Comparison of ENCODE assay signal across 8 mouse cellular contexts in the genomic region with DNA sequence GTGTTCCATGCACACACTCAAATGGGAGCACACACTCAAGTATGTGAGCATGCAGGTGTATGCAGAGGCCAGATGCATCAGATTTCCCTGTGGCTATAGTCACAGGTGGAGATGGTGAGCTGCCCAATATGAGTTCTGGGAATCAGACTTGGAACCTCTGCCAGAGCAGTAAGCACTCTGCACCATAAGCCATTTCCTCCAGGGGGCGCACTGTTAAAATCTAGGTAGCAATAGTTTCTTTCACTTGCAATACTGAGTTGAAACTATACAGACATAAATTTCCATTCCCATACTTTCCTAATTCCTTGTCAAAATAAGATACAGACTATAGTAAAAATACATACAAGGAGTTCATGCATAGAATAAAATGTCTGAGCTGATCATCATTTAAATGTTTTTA.
DNase-seq lines count a peak whose midpoint lies in the region; ATAC-seq and TF ChIP-seq lines count a peak whose summit lies in the region.

No protein-coding gene starts in this region.

- no peak for ATAC-seq in kidney, embryonic 15.5 days (replicated peaks; ENCODE audit: low FRiP score)
- peak; percentile 91 for ATAC-seq in common myeloid progenitor, adult 5-6 weeks (replicated peaks; ENCODE audit: low read depth, poor library complexity, severe bottlenecking)
- ATAC-seq in midbrain, postnatal 0 days (ENCODE audit: low FRiP score) = no peak
- no peak for ATAC-seq in erythroid progenitor cell, adult 5-6 weeks (replicated peaks; ENCODE audit: low FRiP score, poor library complexity, severe bottlenecking)

- H3K4me2 ChIP-seq in kidney, embryonic 15.5 days = no peak overlapping the region
- H3K4me2 ChIP-seq in midbrain, postnatal 0 days (ENCODE audit: low read depth, low read length, poor library complexity, severe bottlenecking) = no peak overlapping the region

- TF ChIP-seq CTCF in E14TG2a.4 (conservative IDR thresholded peaks at IDR 0.05; ENCODE audit: low read length) = peak; percentile 85
- peak; percentile 69 for TF ChIP-seq CTCF in midbrain, postnatal 0 days (IDR thresholded peaks at IDR 0.05)

- no peaks in the 10 kb centered on the region for H3K4me1 ChIP-seq in kidney, embryonic 15.5 days
- H3K4me1 ChIP-seq in E14TG2a.4 (replicated peaks; ENCODE audit: low read depth, low read length) = peaks cover 7% of the 10 kb centered on the region
- H3K4me1 ChIP-seq in midbrain, postnatal 0 days (ENCODE audit: insufficient read depth, low read length) = no peaks in the 10 kb centered on the region

- no peak overlapping the region for H3K9ac ChIP-seq in kidney, embryonic 15.5 days
- no peak overlapping the region for H3K9ac ChIP-seq in midbrain, postnatal 0 days (replicated peaks; ENCODE audit: low read length, poor library complexity, severe bottlenecking)

- no peaks in the 10 kb centered on the region for H3K9me3 ChIP-seq in kidney, embryonic 15.5 days (replicated peaks)
- peaks cover 30% of the 10 kb centered on the region for H3K9me3 ChIP-seq in E14TG2a.4 (ENCODE audit: low read length)
- H3K9me3 ChIP-seq in midbrain, postnatal 0 days (ENCODE audit: low read length) = no peaks in the 10 kb centered on the region

- H3K4me3 ChIP-seq in kidney, embryonic 15.5 days (replicated peaks) = no peak overlapping the region
- H3K4me3 ChIP-seq in E14TG2a.4 (replicated peaks; ENCODE audit: low read length) = no peak overlapping the region
- H3K4me3 ChIP-seq in midbrain, postnatal 0 days (ENCODE audit: low read depth, low read length) = no peak overlapping the region

- 27% methylated on average over 1 of the region's 1 CpGs for WGBS in kidney, embryonic 15.5 days
- 19% methylated on average over 1 of the region's 1 CpGs for WGBS in midbrain, postnatal 0 days

- H3K27me3 ChIP-seq in kidney, embryonic 15.5 days = no peaks in the 10 kb centered on the region
- no peaks in the 10 kb centered on the region for H3K27me3 ChIP-seq in E14TG2a.4 (ENCODE audit: insufficient read depth, low read length)
- H3K27me3 ChIP-seq in midbrain, postnatal 0 days (ENCODE audit: insufficient read depth, low read length) = no peaks in the 10 kb centered on the region

- H3K27ac ChIP-seq in kidney, embryonic 15.5 days = no peak overlapping the region
- no peak overlapping the region for H3K27ac ChIP-seq in midbrain, postnatal 0 days (ENCODE audit: low read depth, low read length)

- no peaks in the 10 kb centered on the region for H3K36me3 ChIP-seq in kidney, embryonic 15.5 days
- peaks cover 8% of the 10 kb centered on the region for H3K36me3 ChIP-seq in E14TG2a.4 (ENCODE audit: insufficient read depth, low read length)
- H3K36me3 ChIP-seq in midbrain, postnatal 0 days (ENCODE audit: insufficient read depth, low read length) = no peaks in the 10 kb centered on the region

- peak; percentile 34 for DNase-seq in kidney, adult 18-20 months
- DNase-seq in A20 (ENCODE audit: low read depth, low spot score) = peak; percentile 51
- peak; percentile 50 for DNase-seq in induced T-regulatory cell, adult 2 months (ENCODE audit: low read depth)
- peak; percentile 77 for DNase-seq in midbrain, postnatal 0 days (ENCODE audit: low spot score)
